Mouse (Mus musculus) liver, embryonic 14 days (tissue): Measurements from ENCODE around the gene Snx4. TPM values are rescaled to one million over a fixed set of nuclear protein-coding genes. Genes with fewer than 3 reads are reported as not detected.

Source experiments
- polyA plus RNA-seq: library from polyadenylated mRNA; depleted of rRNA; stranded (reverse); fragments of >200 nt; gene quantifications from 2 replicates; pipeline ENCODE4 v1.2.3, GENCODE M21; 2012; rRNA removed

The Snx4 gene
- polyA plus RNA-seq = 7.0 and 8.8 TPM in 2 replicates

GRCm38 (mm10) chr16:33251194-33252051, at the start of gene Snx4:
TSS of gene Snx4 (plus strand) at chr16:33251442.

Other genes with a start within 250 kb of the Snx4 start
- 0.14 and 0.18 TPM in 2 replicates for gene Iqcg, start 195.2 kb upstream of the Snx4 start, polyA plus RNA-seq
- 1,006 and 1,009 TPM in 2 replicates for gene Rpl35a, start 195.0 kb upstream of the Snx4 start, polyA plus RNA-seq
- gene Lmln, start 188.9 kb upstream of the Snx4 start, polyA plus RNA-seq = 0.76 and 0.92 TPM in 2 replicates
- gene Osbpl11, start 66.4 kb upstream of the Snx4 start, polyA plus RNA-seq = 3.3 and 3.8 TPM in 2 replicates
- gene Zfp148, start 129.4 kb downstream of the Snx4 start, polyA plus RNA-seq = 3.9 and 4.1 TPM in 2 replicates